Mouse (Mus musculus): ENCODE results near the gene Tlx3. TPM values are rescaled to one million over a fixed set of nuclear protein-coding genes. Genes with fewer than 3 reads are reported as not detected.
A peak's percentile ranks its signal among the peaks of the same experiment; 100 is the strongest.

The Tlx3 gene
- polyA plus RNA-seq, 1 experiment: 12.4 TPM

GRCm38 (mm10) chr11:33156436-33157015, 46.9 kb downstream of the Tlx3 start:
- TF ChIP-seq CTCF (IDR thresholded peaks at IDR 0.05; ENCODE audit: borderline replicate concordance, insufficient read depth, low read depth, low read length) (no peak), POLR2A (IDR thresholded peaks at IDR 0.05; ENCODE audit: borderline replicate concordance, insufficient read depth, low read length) (no peak)
- DNase-seq: no peak
- WGBS: 85% methylated on average over 4 of the region's 4 CpGs
- Histone ChIP-seq H3K27me3 (ENCODE audit: control insufficient read depth, insufficient read depth, low read length) (no peaks in the 10 kb centered on the region), H3K4me3 (replicated peaks; ENCODE audit: insufficient read depth, low read depth, low read length) (no peak overlapping the region), H3K4me1 (ENCODE audit: control insufficient read depth, insufficient read depth, low read length) (no peaks in the 10 kb centered on the region), H3K27ac (ENCODE audit: insufficient read depth, low read length) (no peak overlapping the region)

GRCm38 (mm10) chr11:33154459-33154858, 48.9 kb downstream of the Tlx3 start:
- Histone ChIP-seq H3K27me3 (ENCODE audit: control insufficient read depth, insufficient read depth, low read length) (no peaks in the 10 kb centered on the region), H3K4me1 (ENCODE audit: control insufficient read depth, insufficient read depth, low read length) (no peaks in the 10 kb centered on the region), H3K4me3 (replicated peaks; ENCODE audit: insufficient read depth, low read depth, low read length) (no peak overlapping the region), H3K27ac (ENCODE audit: insufficient read depth, low read length) (no peak overlapping the region)
- TF ChIP-seq POLR2A (IDR thresholded peaks at IDR 0.05; ENCODE audit: borderline replicate concordance, insufficient read depth, low read length) (no peak), CTCF (IDR thresholded peaks at IDR 0.05; ENCODE audit: borderline replicate concordance, insufficient read depth, low read depth, low read length) (no peak)
- WGBS: 79% methylated on average over 3 of the region's 3 CpGs
- DNase-seq: no peak

GRCm38 (mm10) chr11:33152997-33153396, 50.4 kb downstream of the Tlx3 start:
- 87% methylated on average over 1 of the region's 1 CpGs for WGBS
- DNase-seq: no peak
- no peaks in the 10 kb centered on the region for H3K4me1 ChIP-seq (ENCODE audit: control insufficient read depth, insufficient read depth, low read length)
- H3K27ac ChIP-seq (ENCODE audit: insufficient read depth, low read length): no peak overlapping the region
- no peak for TF ChIP-seq CTCF (IDR thresholded peaks at IDR 0.05; ENCODE audit: borderline replicate concordance, insufficient read depth, low read depth, low read length)
- H3K27me3 ChIP-seq (ENCODE audit: control insufficient read depth, insufficient read depth, low read length): no peaks in the 10 kb centered on the region
- H3K4me3 ChIP-seq (replicated peaks; ENCODE audit: insufficient read depth, low read depth, low read length): no peak overlapping the region

GRCm38 (mm10) chr11:33151780-33152145, 51.6 kb downstream of the Tlx3 start:
- no peak overlapping the region for H3K27ac ChIP-seq (ENCODE audit: insufficient read depth, low read length)
- no peaks in the 10 kb centered on the region for H3K4me1 ChIP-seq (ENCODE audit: control insufficient read depth, insufficient read depth, low read length)
- no peak overlapping the region for H3K4me3 ChIP-seq (replicated peaks; ENCODE audit: insufficient read depth, low read depth, low read length)
- H3K27me3 ChIP-seq (ENCODE audit: control insufficient read depth, insufficient read depth, low read length): 0 out of 2 replicates have a peak, but pooled peaks cover 3% of the 10 kb centered on the region
- no peak for DNase-seq
- WGBS: 82% methylated on average over 4 of the region's 4 CpGs
- TF ChIP-seq CTCF (IDR thresholded peaks at IDR 0.05; ENCODE audit: borderline replicate concordance, insufficient read depth, low read depth, low read length): no peak
- no peak for TF ChIP-seq POLR2A (IDR thresholded peaks at IDR 0.05; ENCODE audit: borderline replicate concordance, insufficient read depth, low read length)

GRCm38 (mm10) chr11:33151128-33151779, 52.1 kb downstream of the Tlx3 start:
- no peak for TF ChIP-seq POLR2A (IDR thresholded peaks at IDR 0.05; ENCODE audit: borderline replicate concordance, insufficient read depth, low read length)
- TF ChIP-seq CTCF (IDR thresholded peaks at IDR 0.05; ENCODE audit: borderline replicate concordance, insufficient read depth, low read depth, low read length): no peak

More at GRCm38 (mm10) chr11:33151128-33151779, 52.1 kb downstream of the Tlx3 start:
- Histone ChIP-seq H3K27me3 (ENCODE audit: control insufficient read depth, insufficient read depth, low read length) (0 out of 2 replicates have a peak, but pooled peaks cover 3% of the 10 kb centered on the region), H3K4me1 (ENCODE audit: control insufficient read depth, insufficient read depth, low read length) (no peaks in the 10 kb centered on the region), H3K27ac (ENCODE audit: insufficient read depth, low read length) (no peak overlapping the region), H3K4me3 (replicated peaks; ENCODE audit: insufficient read depth, low read depth, low read length) (no peak overlapping the region)
- WGBS: 81% methylated on average over 3 of the region's 3 CpGs
- peak in 1 of 2 experiments; percentile 2 for DNase-seq

Other genes starting within 250 kb of the Tlx3 start
- 5.4 and 7.2 TPM in 2 replicates for gene Fgf18, start 56.2 kb downstream of the Tlx3 start, polyA plus RNA-seq (2012; rRNA removed)
- 255 and 267 TPM in 2 replicates for gene Npm1, start 40.4 kb downstream of the Tlx3 start, polyA plus RNA-seq (2012; rRNA removed)
- 0.51 and 1.0 TPM in 2 replicates for gene Gm12117, start 73.1 kb upstream of the Tlx3 start, polyA plus RNA-seq (2012; rRNA removed)

Measured in cerebellum, adult 2 months (tissue).